Mouse (Mus musculus) cerebellum, adult 11 months (tissue): ENCODE results near the gene Abcc4.

ENCODE experiments used
- DNase-seq: peaks from one replicate; pipeline ENCODE4 v3.0.0; 2022

Gene Abcc4

DNA sequence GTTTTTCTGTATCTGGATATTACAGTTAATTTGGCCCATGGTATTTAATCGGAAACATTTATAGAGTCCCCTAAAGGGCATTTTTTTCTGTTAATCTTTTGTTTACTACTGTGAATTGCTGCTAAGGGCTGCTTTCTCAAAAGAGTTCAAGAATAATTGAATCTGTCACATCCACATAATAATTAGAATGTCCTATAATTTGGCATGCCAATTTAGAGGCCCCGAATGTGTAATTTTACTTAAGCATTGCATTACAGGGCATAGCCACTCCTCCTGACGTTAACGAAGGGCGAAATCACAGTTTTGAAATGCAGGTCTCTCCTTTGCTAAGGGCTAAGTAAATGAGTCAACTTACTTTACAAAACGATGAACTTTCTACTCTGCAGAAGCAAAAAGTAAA, 214.3 kb downstream of the Abcc4 start:
- DNase-seq = no peak

DNA sequence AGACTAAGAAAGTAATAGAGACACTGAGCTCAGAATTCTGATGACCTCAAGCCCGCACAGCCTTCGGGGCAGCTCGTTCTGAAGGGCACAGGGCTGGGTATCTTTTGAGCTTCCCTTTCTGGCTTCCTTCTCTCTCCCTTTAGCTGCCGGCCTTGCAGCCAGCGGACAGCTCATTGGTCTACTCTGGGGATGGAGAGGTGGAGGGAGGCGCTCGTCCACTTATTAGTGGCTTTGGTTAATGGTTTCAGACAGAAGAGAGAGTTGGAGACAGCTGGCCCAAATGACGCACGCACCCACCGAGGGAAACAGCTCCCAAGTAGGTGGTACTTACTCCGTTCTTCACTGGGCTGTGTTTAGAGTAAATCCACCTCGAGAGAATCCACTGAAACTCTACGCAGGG, 214.7 kb downstream of the Abcc4 start:
- no peak for DNase-seq

- DNase-seq = no peak
These were observed 215.5 kb downstream of the Abcc4 start for GRCm38 (mm10) chr14:118490525-118490924.

GRCm38 (mm10) chr14:118486349-118486748, 219.7 kb downstream of the Abcc4 start:
- DNase-seq = no peak

- no peak for DNase-seq
These were observed 220.4 kb downstream of the Abcc4 start for GRCm38 (mm10) chr14:118485646-118486045.

DNA sequence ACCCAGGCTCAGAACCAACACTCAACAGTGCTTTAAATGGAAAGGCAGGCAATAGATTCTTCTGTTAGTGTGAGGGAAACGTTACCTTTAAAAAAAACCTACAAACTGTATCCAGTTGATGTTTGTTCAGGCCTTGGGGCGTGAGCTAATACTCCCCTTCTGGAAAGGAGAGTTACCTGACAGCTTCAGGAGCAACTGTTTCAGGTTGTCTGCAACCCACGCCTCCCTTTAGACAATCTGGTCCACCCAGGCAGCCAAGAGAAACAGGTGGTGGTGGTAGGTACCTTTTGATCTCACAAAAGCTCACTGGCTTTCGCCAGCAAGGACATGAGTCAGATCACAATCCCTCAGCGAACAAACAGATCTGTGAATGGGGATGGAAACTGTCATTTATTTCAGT, 223.7 kb downstream of the Abcc4 start:
- no peak for DNase-seq

- no peak for DNase-seq
These were observed 224.2 kb downstream of the Abcc4 start for GRCm38 (mm10) chr14:118481779-118482178.

DNA sequence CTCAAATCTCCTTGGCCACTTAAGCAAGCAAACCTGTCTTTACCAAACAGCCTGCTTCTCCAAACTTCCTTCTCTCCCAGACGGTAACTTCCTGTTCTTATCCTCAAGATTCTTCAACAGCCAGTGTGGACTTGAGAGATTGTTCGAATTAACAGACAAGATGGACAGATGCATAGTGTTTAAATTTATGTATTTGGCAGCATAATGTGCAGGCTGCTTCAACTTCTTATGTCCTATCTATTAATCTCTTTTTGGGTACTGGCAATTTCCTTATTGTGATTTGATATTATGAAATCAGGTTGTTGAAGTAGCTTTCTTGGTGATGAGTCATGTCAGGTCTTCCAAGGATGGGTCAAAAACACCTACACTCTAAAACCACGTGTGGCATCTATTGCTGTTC, 229.7 kb downstream of the Abcc4 start:
- DNase-seq = no peak

GRCm38 (mm10) chr14:118475100-118475454, 230.9 kb downstream of the Abcc4 start:
- DNase-seq = no peak

DNA sequence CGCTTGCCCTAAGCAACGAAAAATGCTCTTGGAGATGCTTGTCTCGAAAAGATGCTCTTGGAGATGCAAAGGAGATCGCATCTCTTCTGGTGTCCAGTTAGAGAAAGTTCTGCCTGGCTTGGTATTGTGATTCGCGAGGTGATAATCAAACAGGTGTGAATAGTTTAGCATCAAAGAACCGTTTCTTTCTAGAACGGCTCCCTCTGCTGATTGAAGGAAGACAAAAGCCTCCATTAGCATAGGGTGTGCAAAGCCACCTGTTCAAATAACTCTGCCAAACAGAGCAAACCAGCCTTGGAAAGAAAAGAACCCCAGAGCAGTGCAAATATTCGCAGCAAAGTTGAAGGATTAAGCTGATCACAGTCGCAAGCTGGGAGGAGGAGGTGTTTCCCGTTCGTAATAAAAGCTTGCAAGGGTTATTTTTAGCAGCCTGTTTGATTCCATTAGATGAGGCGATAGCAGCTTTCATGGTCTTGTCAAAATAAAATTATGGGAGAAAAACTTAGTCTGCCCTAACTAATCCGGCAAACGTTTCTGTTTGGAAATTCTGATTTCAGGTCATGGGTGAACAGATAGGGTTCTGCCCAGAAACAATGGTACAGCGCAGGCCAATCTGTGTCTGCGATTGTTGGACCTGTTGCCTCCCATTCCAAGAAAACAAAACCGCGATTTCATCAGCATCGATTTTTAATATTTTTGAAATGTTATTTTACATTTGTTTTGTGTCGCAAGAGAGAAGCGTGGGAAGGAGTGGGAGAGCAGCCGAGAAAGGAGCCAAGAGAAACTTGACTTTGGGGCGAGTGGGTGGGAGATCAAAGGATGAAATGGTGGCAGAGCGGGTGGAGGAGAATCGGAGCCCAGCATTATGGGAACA, 231.6 kb downstream of the Abcc4 start:
- no peak for DNase-seq

DNA sequence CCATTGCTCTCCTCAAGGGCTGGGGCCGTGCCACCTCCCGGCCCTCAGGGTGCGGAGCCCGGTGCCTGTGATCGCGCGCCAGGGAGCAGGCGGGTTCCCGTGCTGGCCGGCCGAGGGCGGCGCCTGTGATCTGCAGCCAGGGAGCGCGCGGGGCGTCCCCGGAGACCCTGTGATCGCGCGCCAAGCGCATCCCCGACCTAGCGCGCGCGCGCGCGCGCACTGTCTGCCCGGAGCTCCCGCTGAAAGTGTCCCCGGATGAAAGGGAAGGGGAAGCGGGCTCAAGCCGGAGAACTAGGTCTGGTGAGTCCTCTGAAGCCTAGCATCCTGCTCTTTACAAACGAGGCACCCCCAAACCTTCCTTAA, 232.2 kb downstream of the Abcc4 start:
- no peak for DNase-seq

DNA sequence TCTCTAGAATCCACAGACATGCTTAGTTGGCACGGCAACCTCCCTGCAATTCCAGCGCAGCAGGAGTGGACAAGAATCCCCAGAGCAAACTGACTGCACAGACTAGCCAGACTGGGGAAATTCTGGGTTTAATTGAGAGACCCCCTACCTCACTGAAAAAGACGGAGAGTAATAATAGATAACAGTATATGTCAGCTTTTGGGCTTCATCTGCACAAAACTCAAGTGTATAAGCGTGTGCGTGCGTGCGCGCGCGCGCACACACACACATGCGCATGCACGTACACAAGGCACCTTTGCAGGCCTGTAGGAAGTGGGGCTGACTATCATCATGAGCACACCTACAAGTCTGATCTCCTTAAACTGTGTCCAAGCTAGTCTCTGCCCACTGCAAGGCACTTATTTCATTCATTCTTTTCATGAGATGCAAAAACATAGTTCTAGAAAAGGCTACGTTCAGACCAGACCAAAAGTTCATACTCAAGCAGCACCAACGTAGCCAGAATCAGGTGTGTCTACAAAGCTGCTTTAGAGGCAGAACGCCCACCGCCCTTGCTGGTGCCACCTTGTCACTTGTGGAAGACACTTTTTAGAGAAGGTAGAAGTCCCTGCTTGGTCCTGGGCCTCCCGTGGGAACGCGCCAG, 232.7 kb downstream of the Abcc4 start:
- no peak for DNase-seq

GRCm38 (mm10) chr14:118465331-118465730, 240.7 kb downstream of the Abcc4 start:
- DNase-seq = no peak

GRCm38 (mm10) chr14:118464401-118464800, 241.6 kb downstream of the Abcc4 start:
- no peak for DNase-seq

- no peak for DNase-seq
These were observed 253.4 kb downstream of the Abcc4 start for GRCm38 (mm10) chr14:118452572-118452971.

- no peak for DNase-seq
These were observed 265.9 kb downstream of the Abcc4 start for GRCm38 (mm10) chr14:118440155-118440554.

DNA sequence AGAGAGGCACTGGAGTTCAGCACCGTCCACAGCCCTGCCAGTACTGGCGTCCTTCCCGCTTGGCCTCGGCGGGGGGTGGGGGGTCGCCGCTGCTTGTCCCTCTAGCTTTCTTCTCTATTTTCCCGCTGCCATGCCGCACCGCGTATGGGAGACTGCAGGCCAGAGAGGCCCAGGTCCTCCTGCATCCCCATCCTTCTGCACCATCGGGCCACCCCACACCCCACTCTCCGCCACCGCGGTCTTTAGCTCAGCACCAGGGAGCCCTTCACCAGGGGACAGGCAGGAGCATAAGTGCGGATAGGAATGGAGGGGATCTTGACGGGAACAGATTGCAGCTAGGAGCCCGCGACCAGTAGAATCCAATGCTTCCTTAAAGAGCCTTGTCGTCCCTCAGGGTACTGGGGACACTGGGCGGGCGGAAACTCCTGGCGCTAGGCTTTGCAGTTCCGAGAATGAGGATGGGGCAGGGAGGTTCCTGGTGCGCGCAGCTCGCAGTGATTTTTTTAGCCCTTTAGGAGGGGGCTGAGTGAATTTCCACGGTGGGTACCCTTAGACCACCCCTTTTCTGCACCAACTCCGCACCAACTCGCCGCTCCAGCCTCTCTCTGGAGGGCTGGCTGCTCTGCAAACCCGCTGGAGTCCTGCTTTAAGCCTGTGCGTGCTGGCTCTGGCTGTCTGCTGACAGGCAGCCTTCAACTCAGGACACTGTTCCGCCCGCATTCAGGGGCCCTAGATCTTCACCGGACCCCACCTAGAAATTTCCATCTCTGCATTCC, 268.7 kb downstream of the Abcc4 start:
- no peak for DNase-seq

- no peak for DNase-seq
These were observed 269.2 kb downstream of the Abcc4 start for GRCm38 (mm10) chr14:118436791-118437155.

- no peak for DNase-seq
These were observed 270.2 kb downstream of the Abcc4 start for GRCm38 (mm10) chr14:118435676-118436330.

- DNase-seq = no peak
These were observed 271.2 kb downstream of the Abcc4 start for GRCm38 (mm10) chr14:118434842-118435241.

DNA sequence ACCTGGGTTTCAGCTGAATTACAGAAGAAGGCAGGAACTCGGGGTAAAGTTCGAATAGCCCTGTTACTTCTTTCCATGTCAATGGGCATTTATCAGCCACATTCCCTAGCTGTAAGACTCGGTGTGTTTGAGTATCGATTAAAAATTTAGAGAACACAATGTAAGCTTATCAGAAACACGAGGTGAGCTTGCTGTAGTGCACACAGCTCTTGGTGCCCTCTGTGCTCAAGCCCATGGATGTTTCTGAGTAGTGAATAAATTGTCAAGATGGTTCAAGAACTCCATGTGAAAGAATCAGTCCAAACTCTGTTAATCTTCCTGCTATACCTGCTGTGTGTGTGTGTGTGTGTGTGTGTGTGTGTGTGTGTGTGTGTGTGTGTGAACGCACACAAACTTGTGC, 272.2 kb downstream of the Abcc4 start:
- DNase-seq = no peak
